Mouse (Mus musculus): ENCODE results near the gene Atp2b2. TPM values are rescaled to one million over a fixed set of nuclear protein-coding genes. Genes with fewer than 3 reads are reported as not detected.

Atp2b2 gene
- polyA plus RNA-seq, 1 experiment from 2014 or later = 23.5 TPM

GRCm38 (mm10) chr6:113875201-113875600 lies 167.2 kb downstream of the Atp2b2 start:
- 72% methylated on average over 2 of the region's 2 CpGs for WGBS
- Histone ChIP-seq H3K4me1 (ENCODE audit: control insufficient read depth, insufficient read depth, low read length) (0 out of 2 replicates have a peak, but pooled peaks cover 3% of the 10 kb centered on the region), H3K9ac (replicated peaks; ENCODE audit: low read length) (no peak overlapping the region), H3K9me3 (ENCODE audit: control insufficient read depth, low read length) (no peaks in the 10 kb centered on the region), H3K4me2 (ENCODE audit: low read length) (no peak overlapping the region), H3K36me3 (ENCODE audit: control insufficient read depth, insufficient read depth, low read length) (no peaks in the 10 kb centered on the region), H3K27me3 (ENCODE audit: control insufficient read depth, insufficient read depth, low read length) (no peaks in the 10 kb centered on the region), H3K4me3 (replicated peaks; ENCODE audit: low read depth, low read length) (no peak overlapping the region), H3K27ac (replicated peaks; ENCODE audit: low read depth, low read length) (no peak overlapping the region)
- ATAC-seq (ENCODE audit: low FRiP score, low TSS enrichment) (no peak), DNase-seq (no peak)

DNA sequence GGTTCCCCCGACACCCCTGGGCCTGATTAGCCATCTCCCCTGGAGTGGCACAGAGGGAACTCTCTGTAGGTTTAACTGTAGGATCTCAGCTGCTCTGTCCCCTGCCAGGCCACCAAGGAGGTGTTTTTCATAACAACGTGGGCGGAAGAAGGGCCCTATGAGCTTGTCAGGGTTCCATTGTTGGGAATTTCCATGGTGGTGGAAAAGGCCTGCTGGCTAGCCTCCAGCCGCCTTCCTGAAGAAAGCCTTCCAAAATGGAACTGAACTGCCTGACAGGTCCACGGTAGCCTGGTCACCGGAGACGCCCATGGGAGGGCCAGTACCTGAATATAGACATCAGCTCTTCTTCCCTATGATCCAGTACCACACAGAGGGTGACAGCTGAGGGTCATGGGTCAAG lies 169.8 kb downstream of the Atp2b2 start:
- Histone ChIP-seq H3K4me3 (replicated peaks; ENCODE audit: low read depth, low read length) (no peak overlapping the region), H3K36me3 (ENCODE audit: control insufficient read depth, insufficient read depth, low read length) (no peaks in the 10 kb centered on the region), H3K9me3 (ENCODE audit: control insufficient read depth, low read length) (no peaks in the 10 kb centered on the region), H3K4me2 (ENCODE audit: low read length) (no peak overlapping the region), H3K4me1 (ENCODE audit: control insufficient read depth, insufficient read depth, low read length) (0 out of 2 replicates have a peak, but pooled peaks cover 3% of the 10 kb centered on the region), H3K27ac (replicated peaks; ENCODE audit: low read depth, low read length) (no peak overlapping the region), H3K27me3 (ENCODE audit: control insufficient read depth, insufficient read depth, low read length) (no peaks in the 10 kb centered on the region), H3K9ac (replicated peaks; ENCODE audit: low read length) (no peak overlapping the region)
- WGBS = 37% methylated on average over 7 of the region's 7 CpGs
- no peak for DNase-seq
- no peak for ATAC-seq (ENCODE audit: low FRiP score, low TSS enrichment)

- Histone ChIP-seq H3K4me1 (ENCODE audit: control insufficient read depth, insufficient read depth, low read length) (0 out of 2 replicates have a peak, but pooled peaks cover 3% of the 10 kb centered on the region), H3K27me3 (ENCODE audit: control insufficient read depth, insufficient read depth, low read length) (no peaks in the 10 kb centered on the region), H3K9me3 (ENCODE audit: control insufficient read depth, low read length) (no peaks in the 10 kb centered on the region), H3K4me3 (replicated peaks; ENCODE audit: low read depth, low read length) (no peak overlapping the region), H3K27ac (replicated peaks; ENCODE audit: low read depth, low read length) (no peak overlapping the region), H3K36me3 (ENCODE audit: control insufficient read depth, insufficient read depth, low read length) (no peaks in the 10 kb centered on the region), H3K9ac (replicated peaks; ENCODE audit: low read length) (no peak overlapping the region), H3K4me2 (ENCODE audit: low read length) (no peak overlapping the region)
- no peak for ATAC-seq (ENCODE audit: low FRiP score, low TSS enrichment)
- no peak for DNase-seq
- WGBS = 77% methylated on average over 9 of the region's 9 CpGs
Measured at GRCm38 (mm10) chr6:113870775-113871174, 171.6 kb downstream of the Atp2b2 start.

GRCm38 (mm10) chr6:113868552-113868951 lies 173.9 kb downstream of the Atp2b2 start:
- WGBS = 81% methylated on average over 6 of the region's 6 CpGs
- no peaks in the 10 kb centered on the region for H3K36me3 ChIP-seq (ENCODE audit: control insufficient read depth, insufficient read depth, low read length)
- no peak overlapping the region for H3K9ac ChIP-seq (replicated peaks; ENCODE audit: low read length)
- no peak overlapping the region for H3K27ac ChIP-seq (replicated peaks; ENCODE audit: low read depth, low read length)
- ATAC-seq (ENCODE audit: low FRiP score, low TSS enrichment) = no peak
- H3K9me3 ChIP-seq (ENCODE audit: control insufficient read depth, low read length) = no peaks in the 10 kb centered on the region
- 0 out of 2 replicates have a peak, but pooled peaks cover 3% of the 10 kb centered on the region for H3K4me1 ChIP-seq (ENCODE audit: control insufficient read depth, insufficient read depth, low read length)
- H3K27me3 ChIP-seq (ENCODE audit: control insufficient read depth, insufficient read depth, low read length) = no peaks in the 10 kb centered on the region
- no peak overlapping the region for H3K4me3 ChIP-seq (replicated peaks; ENCODE audit: low read depth, low read length)
- DNase-seq = no peak
- H3K4me2 ChIP-seq (ENCODE audit: low read length) = no peak overlapping the region

- no peak overlapping the region for H3K27ac ChIP-seq (replicated peaks; ENCODE audit: low read depth, low read length)
- WGBS = 70% methylated on average over 7 of the region's 7 CpGs
- H3K4me3 ChIP-seq (replicated peaks; ENCODE audit: low read depth, low read length) = no peak overlapping the region
- ATAC-seq (ENCODE audit: low FRiP score, low TSS enrichment) (no peak), DNase-seq (no peak)
- no peak overlapping the region for H3K4me2 ChIP-seq (ENCODE audit: low read length)
- H3K4me1 ChIP-seq (ENCODE audit: control insufficient read depth, insufficient read depth, low read length) = no peaks in the 10 kb centered on the region
- H3K9ac ChIP-seq (replicated peaks; ENCODE audit: low read length) = no peak overlapping the region
- H3K36me3 ChIP-seq (ENCODE audit: control insufficient read depth, insufficient read depth, low read length) = no peaks in the 10 kb centered on the region
- H3K9me3 ChIP-seq (ENCODE audit: control insufficient read depth, low read length) = no peaks in the 10 kb centered on the region
- H3K27me3 ChIP-seq (ENCODE audit: control insufficient read depth, insufficient read depth, low read length) = no peaks in the 10 kb centered on the region
Measured at GRCm38 (mm10) chr6:113865699-113866098, 176.7 kb downstream of the Atp2b2 start.

- no peak for DNase-seq
- 76% methylated on average over 8 of the region's 8 CpGs for WGBS
- Histone ChIP-seq H3K27ac (replicated peaks; ENCODE audit: low read depth, low read length) (no peak overlapping the region), H3K4me3 (replicated peaks; ENCODE audit: low read depth, low read length) (no peak overlapping the region), H3K4me1 (ENCODE audit: control insufficient read depth, insufficient read depth, low read length) (peaks cover 6% of the 10 kb centered on the region; the same call in 1 of the 2 replicates), H3K9ac (replicated peaks; ENCODE audit: low read length) (no peak overlapping the region), H3K9me3 (ENCODE audit: control insufficient read depth, low read length) (no peaks in the 10 kb centered on the region), H3K4me2 (ENCODE audit: low read length) (no peak overlapping the region), H3K27me3 (ENCODE audit: control insufficient read depth, insufficient read depth, low read length) (no peaks in the 10 kb centered on the region), H3K36me3 (ENCODE audit: control insufficient read depth, insufficient read depth, low read length) (no peaks in the 10 kb centered on the region)
- no peak for ATAC-seq (ENCODE audit: low FRiP score, low TSS enrichment)
Measured at GRCm38 (mm10) chr6:113864812-113865211, 177.6 kb downstream of the Atp2b2 start.

GRCm38 (mm10) chr6:113862955-113863354 lies 179.5 kb downstream of the Atp2b2 start:
- H3K4me2 ChIP-seq (ENCODE audit: low read length) = no peak overlapping the region
- no peaks in the 10 kb centered on the region for H3K27me3 ChIP-seq (ENCODE audit: control insufficient read depth, insufficient read depth, low read length)
- no peak overlapping the region for H3K9ac ChIP-seq (replicated peaks; ENCODE audit: low read length)
- 85% methylated on average over 4 of the region's 4 CpGs for WGBS
- no peak overlapping the region for H3K27ac ChIP-seq (replicated peaks; ENCODE audit: low read depth, low read length)
- no peaks in the 10 kb centered on the region for H3K9me3 ChIP-seq (ENCODE audit: control insufficient read depth, low read length)
- DNase-seq (no peak), ATAC-seq (ENCODE audit: low FRiP score, low TSS enrichment) (no peak)
- H3K4me3 ChIP-seq (replicated peaks; ENCODE audit: low read depth, low read length) = no peak overlapping the region
- H3K36me3 ChIP-seq (ENCODE audit: control insufficient read depth, insufficient read depth, low read length) = no peaks in the 10 kb centered on the region
- H3K4me1 ChIP-seq (ENCODE audit: control insufficient read depth, insufficient read depth, low read length) = peaks cover 6% of the 10 kb centered on the region; the same call in 1 of the 2 replicates

DNA sequence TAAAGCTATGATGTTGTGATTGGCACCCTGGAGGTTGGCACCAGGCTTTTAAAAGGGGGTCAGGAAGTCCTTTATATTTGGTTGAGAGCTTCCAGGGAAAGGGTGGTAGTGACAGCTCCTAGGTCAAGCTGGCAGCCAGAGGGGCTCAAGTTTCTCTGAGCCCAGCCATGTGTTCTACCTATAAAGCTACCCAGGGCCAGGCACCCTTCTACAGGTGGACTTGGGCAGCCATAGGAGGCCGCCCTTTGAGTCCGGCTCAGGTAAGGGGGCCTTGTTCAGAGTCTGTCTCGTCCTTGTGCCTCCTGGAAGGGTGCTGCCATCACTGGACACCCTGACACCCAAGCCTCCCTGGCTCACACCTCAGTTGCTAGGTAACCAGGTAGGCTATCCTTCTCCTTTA lies 180.5 kb downstream of the Atp2b2 start:
- 85% methylated on average over 3 of the region's 3 CpGs for WGBS
- Histone ChIP-seq H3K9ac (replicated peaks; ENCODE audit: low read length) (no peak overlapping the region), H3K4me1 (ENCODE audit: control insufficient read depth, insufficient read depth, low read length) (peaks cover 10% of the 10 kb centered on the region), H3K4me2 (ENCODE audit: low read length) (no peak overlapping the region), H3K4me3 (replicated peaks; ENCODE audit: low read depth, low read length) (no peak overlapping the region), H3K27ac (replicated peaks; ENCODE audit: low read depth, low read length) (no peak overlapping the region), H3K9me3 (ENCODE audit: control insufficient read depth, low read length) (no peaks in the 10 kb centered on the region), H3K36me3 (ENCODE audit: control insufficient read depth, insufficient read depth, low read length) (no peaks in the 10 kb centered on the region), H3K27me3 (ENCODE audit: control insufficient read depth, insufficient read depth, low read length) (no peaks in the 10 kb centered on the region)
- no peak for DNase-seq
- no peak for ATAC-seq (ENCODE audit: low FRiP score, low TSS enrichment)

DNA sequence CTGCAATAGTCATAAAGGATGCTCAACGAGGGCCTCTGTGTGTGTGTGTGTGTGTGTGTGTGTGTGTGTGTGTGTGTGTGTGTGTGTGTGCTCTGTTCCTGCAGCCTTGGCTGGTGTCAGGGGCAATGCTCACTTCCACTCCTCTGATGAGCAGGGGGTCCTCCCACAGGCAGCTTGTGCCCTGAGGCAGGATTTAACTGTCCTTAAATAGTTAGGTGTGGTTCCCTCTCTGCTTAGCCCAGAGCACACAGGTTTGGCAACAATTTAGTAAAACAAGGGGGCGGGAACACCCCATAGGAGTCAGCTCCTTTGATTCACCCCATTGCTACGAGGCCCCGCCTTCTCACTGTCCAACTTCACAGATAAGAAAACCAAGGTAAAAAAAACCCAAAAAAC lies 181.0 kb downstream of the Atp2b2 start:
- Histone ChIP-seq H3K4me1 (ENCODE audit: control insufficient read depth, insufficient read depth, low read length) (peaks cover 12% of the 10 kb centered on the region), H3K27me3 (ENCODE audit: control insufficient read depth, insufficient read depth, low read length) (no peaks in the 10 kb centered on the region), H3K9ac (replicated peaks; ENCODE audit: low read length) (no peak overlapping the region), H3K36me3 (ENCODE audit: control insufficient read depth, insufficient read depth, low read length) (no peaks in the 10 kb centered on the region), H3K27ac (replicated peaks; ENCODE audit: low read depth, low read length) (peak overlapping the region; percentile 55; the same call in 1 of the 2 replicates), H3K9me3 (ENCODE audit: control insufficient read depth, low read length) (no peaks in the 10 kb centered on the region), H3K4me3 (replicated peaks; ENCODE audit: low read depth, low read length) (no peak overlapping the region), H3K4me2 (ENCODE audit: low read length) (no peak overlapping the region)
- ATAC-seq (ENCODE audit: low FRiP score, low TSS enrichment) = no peak
- 64% methylated on average over 4 of the region's 4 CpGs for WGBS
- DNase-seq = no peak
